Comparison of ENCODE assay signal across 10 mouse cellular contexts in the genomic region with DNA sequence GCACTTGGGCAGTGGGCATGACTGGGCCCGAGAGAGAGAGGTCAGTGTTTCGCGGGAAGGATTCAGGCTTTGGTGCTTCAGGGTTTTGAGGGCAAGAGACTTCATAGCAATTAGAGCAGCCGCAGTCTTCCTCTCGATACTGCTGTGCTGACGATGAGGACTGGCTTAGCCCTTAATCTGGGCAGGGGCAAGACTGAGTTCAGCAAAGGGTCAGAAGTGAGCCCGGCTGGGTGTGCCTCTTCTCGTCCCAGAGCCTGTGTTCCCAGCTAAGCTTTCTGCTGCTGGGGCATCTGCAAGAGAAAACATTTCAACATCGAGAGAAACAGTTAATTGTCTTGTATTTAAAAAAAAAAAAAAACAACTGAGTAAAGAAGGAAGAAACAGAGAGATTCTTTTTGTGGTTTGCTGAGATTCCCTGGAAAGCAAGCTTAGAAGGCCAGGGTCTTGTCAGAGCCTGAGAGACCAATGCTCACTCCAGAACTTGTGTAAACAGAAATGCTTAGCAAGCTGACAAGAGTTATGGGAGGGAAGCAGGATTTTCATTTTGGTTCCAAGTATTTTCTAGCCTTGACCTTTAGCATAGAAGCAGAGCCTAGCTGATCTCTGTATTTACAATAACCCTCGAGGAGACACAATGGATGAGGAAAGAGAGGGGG.
DNase-seq lines count a peak whose midpoint lies in the region; ATAC-seq and TF ChIP-seq lines count a peak whose summit lies in the region.
"Had no signal": no experiment of that assay in that cellular context is flagged by ENCODE, and none has a peak within 500 bp of the region (broad histone marks: within the 10 kb centered on the region; RNA-seq: fewer than 3 reads in every experiment).

No protein-coding gene starts in this region.

- 33% methylated on average over 10 of the region's 10 CpGs for WGBS in embryonic facial prominence, embryonic 14.5 days

- peak; percentile 89 for DNase-seq in heart, adult 11 months
- no peak for DNase-seq in heart, adult 18-20 months
- DNase-seq in layer of hippocampus, adult 2 months (ENCODE audit: low spot score in 2 of 2) = no peak
- DNase-seq in layer of hippocampus, adult 8-10 months (ENCODE audit: low spot score in 2 of 2) = no peak
- DNase-seq in embryonic facial prominence, embryonic 14.5 days (ENCODE audit: low spot score) = no peak
- peak; percentile 35 to 58 for DNase-seq in lung, postnatal 4 days
- DNase-seq in thymus, postnatal 0 days (ENCODE audit: low spot score) = no peak
- DNase-seq in thymus, postnatal 36 days = no peak

- no peak overlapping the region for H3K4me3 ChIP-seq in layer of hippocampus, adult 2 months
- no peak overlapping the region for H3K4me3 ChIP-seq in embryonic facial prominence, embryonic 14.5 days (ENCODE audit: low read depth, low read length)
- H3K4me3 ChIP-seq: midbrain, embryonic 15.5 days had no signal

- TF ChIP-seq CTCF in layer of hippocampus, adult 2 months (conservative IDR thresholded peaks at IDR 0.05) = no peak

- no peak overlapping the region for H3K9ac ChIP-seq in embryonic facial prominence, embryonic 14.5 days (ENCODE audit: low read depth, low read length)
- H3K9ac ChIP-seq: hindbrain, embryonic 14.5 days; midbrain, embryonic 15.5 days had no signal

- H3K4me1 ChIP-seq in embryonic facial prominence, embryonic 14.5 days (ENCODE audit: control insufficient read depth, insufficient read depth, low read length) = peaks cover 13% of the 10 kb centered on the region

- no peaks in the 10 kb centered on the region for H3K36me3 ChIP-seq in embryonic facial prominence, embryonic 14.5 days (ENCODE audit: control insufficient read depth, insufficient read depth, low read length)
- H3K36me3 ChIP-seq: midbrain, embryonic 15.5 days had no signal

- H3K27me3 ChIP-seq in embryonic facial prominence, embryonic 14.5 days (replicated peaks; ENCODE audit: control insufficient read depth, insufficient read depth, low read length) = no peaks in the 10 kb centered on the region
- H3K27me3 ChIP-seq: midbrain, embryonic 15.5 days had no signal

- peak overlapping the region; percentile 32; the same call in 1 of the 2 replicates for H3K27ac ChIP-seq in layer of hippocampus, adult 2 months
- peak overlapping the region; percentile 53 for H3K27ac ChIP-seq in embryonic facial prominence, embryonic 14.5 days (replicated peaks; ENCODE audit: low read depth, low read length)
- H3K27ac ChIP-seq: hindbrain, embryonic 14.5 days; midbrain, embryonic 15.5 days had no signal

- H3K4me2 ChIP-seq in embryonic facial prominence, embryonic 14.5 days (ENCODE audit: low read depth, low read length) = no peak overlapping the region
- H3K4me2 ChIP-seq: hindbrain, embryonic 14.5 days; midbrain, embryonic 15.5 days had no signal

- H3K9me3 ChIP-seq in embryonic facial prominence, embryonic 14.5 days (ENCODE audit: control insufficient read depth, low read length) = no peaks in the 10 kb centered on the region
- H3K9me3 ChIP-seq: midbrain, embryonic 15.5 days had no signal

- ATAC-seq in embryonic facial prominence, embryonic 14.5 days (ENCODE audit: low read depth) = 0 out of 2 replicates have a peak, but pooled peaks have one; percentile 65
- ATAC-seq: midbrain, embryonic 15.5 days had no signal

Comparison
In these comparisons a context has a peak if more than half of its experiments do, and no peak if none do; other contexts are left out.
1. DNase-seq: peak in heart, adult 11 months (single experiment) and lung, postnatal 4 days (2 of 2); none in heart, adult 18-20 months (0 of 2), layer of hippocampus, adult 2 months (0 of 2), layer of hippocampus, adult 8-10 months (0 of 2), embryonic facial prominence, embryonic 14.5 days (single experiment), thymus, postnatal 0 days (single experiment) and thymus, postnatal 36 days (0 of 2).